Mouse (Mus musculus) embryonic stem cell, embryonic (primary cell): ENCODE results near the gene Rnps1.
"Not testable (repeated sequence)": the region's sequence is repeated elsewhere in the genome, so short reads cannot be mapped to it uniquely, and the experiment has no call there.

Experiments used
- CTCF ChIA-PET, 4 experiments: fragments of 300-600 bp in 2 of 4; fragments of 350-600 bp in 2 of 4; sonication (Branson Sonifier 250); formaldehyde crosslinking; loops; one replicate each; lab custom pipeline; 2022; ENCODE audit warnings: inconsistent platforms in 2 of 4; lab: Charles Lee
- POLR2A ChIA-PET, 4 experiments: fragments of 300-600 bp in 2 of 4; fragments of 350-600 bp in 2 of 4; sonication (Branson Sonifier 250); formaldehyde crosslinking; loops; one replicate each; lab custom pipeline; 2022; ENCODE audit warnings: antibody characterized with exemption in 4 of 4, inconsistent platforms in 1 of 4; lab: Charles Lee

Gene Rnps1

DNA sequence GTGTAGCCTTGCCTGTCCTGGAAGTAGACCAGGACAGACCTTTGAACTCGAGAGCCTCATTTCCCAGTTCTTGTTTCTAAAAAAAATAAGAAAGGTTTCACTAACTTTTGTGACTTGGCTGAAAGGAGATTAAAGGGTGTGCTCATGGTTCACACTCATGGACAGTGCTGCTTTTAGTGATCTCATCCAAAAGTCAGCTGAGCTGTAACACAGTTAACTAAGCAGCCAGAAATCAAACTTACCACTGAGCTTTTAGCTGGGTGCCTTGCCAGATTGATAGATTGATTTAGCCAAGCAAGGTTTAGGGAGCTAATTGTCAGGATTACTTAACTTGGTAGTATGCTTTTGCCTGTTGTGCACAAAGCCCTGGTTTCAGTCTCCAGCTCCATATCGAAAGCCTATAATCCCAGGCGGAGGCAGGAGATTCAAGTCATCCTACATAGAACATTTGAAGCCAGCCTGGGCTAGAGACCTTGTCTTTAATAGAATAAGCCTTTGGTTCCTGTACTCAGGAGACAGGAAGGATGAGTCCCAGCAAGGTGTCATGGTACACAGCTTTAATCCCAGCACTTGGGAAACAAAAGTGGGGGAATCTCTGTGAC lies 1.8 kb downstream of the Rnps1 start:
- POLR2A ChIA-PET = interaction anchor here (0.6 to 9.0 kb wide), 50 partner anchors 7 to 1412 kb away, joined by 3 to 201 read pairs (median 4); partner anchors contain the start of genes Eci1 (in 4 of the 4), Traf7 (in 3 of the 4), Abca3 (in 2 of the 4) and Ccnf (in 2 of the 4)
- CTCF ChIA-PET = interaction anchor here in 1 of 4 experiments (0.6 kb wide), 1 partner anchor 358 kb away, joined by 3 read pairs; no protein-coding TSS in a partner anchor

DNA sequence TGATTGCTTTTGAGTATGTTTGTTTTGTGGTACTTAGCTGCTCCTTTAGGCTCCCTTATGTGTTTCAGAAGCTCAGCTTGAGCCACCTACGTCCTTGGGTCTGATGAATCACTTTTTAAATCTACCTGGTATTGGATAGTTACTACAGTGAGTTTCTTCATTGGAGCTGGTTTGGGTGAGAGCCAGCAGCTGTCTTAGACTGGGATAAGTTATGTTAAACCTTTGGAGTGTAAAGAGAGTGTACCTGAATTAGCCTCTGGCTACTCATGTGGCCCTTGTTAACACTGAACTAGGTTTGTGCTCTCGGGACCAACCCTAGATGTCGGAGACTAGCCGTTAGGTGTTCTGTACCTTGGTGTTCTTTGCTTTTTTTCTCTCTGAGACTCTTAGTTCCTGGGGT lies 8.7 kb downstream of the Rnps1 start:
- POLR2A ChIA-PET = interaction anchor here in 3 of 4 experiments (0.7 to 4.4 kb wide), 22 partner anchors 8 to 717 kb away, joined by 3 to 54 read pairs (median 5); partner anchors contain the start of genes Rnps1 (in 2 of the 3), Traf7 (in 2 of the 3), Ccnf (in 1 of the 3) and Fahd1 (in 1 of the 3)
- CTCF ChIA-PET = interaction anchor here in 2 of 4 experiments (0.5 kb wide), 2 partner anchors 272 to 375 kb away, joined by 5 to 7 read pairs; no protein-coding TSS in a partner anchor

DNA sequence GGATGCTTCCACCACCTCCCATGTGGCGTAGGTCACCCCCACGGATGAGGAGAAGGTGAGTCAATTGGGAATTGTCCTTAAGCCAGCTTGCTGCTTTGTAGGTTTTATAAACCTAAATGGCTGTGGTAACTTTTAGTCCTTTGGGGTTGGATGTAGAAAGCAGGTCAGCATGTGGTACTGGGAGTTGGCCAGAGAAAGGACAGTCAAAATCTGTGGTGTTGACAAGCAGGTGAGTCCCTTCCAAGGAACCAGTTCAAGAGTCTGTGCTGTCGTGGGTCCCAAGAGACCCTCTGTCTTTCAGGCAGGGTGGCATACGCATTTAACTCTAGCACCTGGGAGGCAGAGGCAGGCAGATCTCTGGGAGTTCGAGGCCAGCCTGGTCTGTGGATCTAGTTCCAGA lies 10.1 kb downstream of the Rnps1 start:
- ChIA-PET POLR2A (interaction anchor here in 3 of 4 experiments (0.6 to 4.4 kb wide), 15 partner anchors 9 to 104 kb away, joined by 3 to 54 read pairs (median 4); partner anchors contain the start of genes Rnps1 (in 2 of the 3), Traf7 (in 2 of the 3), Abca3 (in 1 of the 3) and Dnase1l2 (in 1 of the 3)), CTCF (no interaction called here)

DNA sequence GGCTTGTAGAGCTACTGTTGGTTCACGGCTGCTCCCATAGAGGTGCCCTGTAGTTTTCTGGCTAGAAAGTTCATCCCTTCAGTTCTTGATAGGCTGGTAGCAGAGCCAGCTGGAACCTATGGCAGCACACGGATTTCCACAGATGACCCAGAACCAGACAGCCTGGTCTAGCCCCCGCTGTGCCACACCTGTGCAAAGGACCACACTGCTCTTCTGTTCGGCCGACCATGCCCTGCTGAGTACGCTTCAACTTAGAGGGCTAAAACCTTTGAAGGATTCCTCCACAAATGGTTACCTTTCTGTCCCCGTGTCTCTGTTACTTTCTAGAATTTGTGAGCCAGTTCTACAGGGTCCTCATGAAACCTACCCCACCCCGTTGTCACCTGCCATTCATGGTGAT lies 11.0 kb downstream of the Rnps1 start:
- POLR2A ChIA-PET = interaction anchor here in 3 of 4 experiments (0.6 to 9.9 kb wide), 8 partner anchors 10 to 359 kb away, joined by 3 to 123 read pairs (median 9); partner anchors contain the start of genes Rnps1 (in 2 of the 3), Mlst8 (in 1 of the 3) and Traf7 (in 1 of the 3)
- CTCF ChIA-PET = not testable (repeated sequence)

DNA sequence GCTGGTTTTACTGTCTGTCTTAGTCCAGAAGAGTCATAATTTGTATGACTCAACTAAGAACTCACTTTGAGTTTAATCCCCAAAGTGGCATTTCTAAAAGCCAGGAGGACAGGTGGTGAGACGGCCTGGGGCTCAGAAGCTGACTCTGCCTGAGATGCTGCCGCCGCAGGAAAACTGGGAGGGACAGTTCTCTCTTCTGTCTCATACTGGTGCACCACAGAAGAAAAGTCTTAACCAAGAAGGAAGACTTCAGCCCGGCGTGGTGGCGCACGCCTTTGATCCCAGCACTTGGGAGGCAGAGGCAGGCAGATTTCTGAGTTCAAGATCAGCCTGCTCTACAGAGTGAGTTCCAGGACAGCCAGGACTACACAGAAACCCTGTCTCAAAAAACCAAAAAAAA lies 11.5 kb downstream of the Rnps1 start:
- CTCF ChIA-PET = interaction anchor here in 2 of 4 experiments (0.5 to 1.0 kb wide), 3 partner anchors 193 to 1142 kb away, joined by 3 to 7 read pairs (median 3); no protein-coding TSS in a partner anchor

DNA sequence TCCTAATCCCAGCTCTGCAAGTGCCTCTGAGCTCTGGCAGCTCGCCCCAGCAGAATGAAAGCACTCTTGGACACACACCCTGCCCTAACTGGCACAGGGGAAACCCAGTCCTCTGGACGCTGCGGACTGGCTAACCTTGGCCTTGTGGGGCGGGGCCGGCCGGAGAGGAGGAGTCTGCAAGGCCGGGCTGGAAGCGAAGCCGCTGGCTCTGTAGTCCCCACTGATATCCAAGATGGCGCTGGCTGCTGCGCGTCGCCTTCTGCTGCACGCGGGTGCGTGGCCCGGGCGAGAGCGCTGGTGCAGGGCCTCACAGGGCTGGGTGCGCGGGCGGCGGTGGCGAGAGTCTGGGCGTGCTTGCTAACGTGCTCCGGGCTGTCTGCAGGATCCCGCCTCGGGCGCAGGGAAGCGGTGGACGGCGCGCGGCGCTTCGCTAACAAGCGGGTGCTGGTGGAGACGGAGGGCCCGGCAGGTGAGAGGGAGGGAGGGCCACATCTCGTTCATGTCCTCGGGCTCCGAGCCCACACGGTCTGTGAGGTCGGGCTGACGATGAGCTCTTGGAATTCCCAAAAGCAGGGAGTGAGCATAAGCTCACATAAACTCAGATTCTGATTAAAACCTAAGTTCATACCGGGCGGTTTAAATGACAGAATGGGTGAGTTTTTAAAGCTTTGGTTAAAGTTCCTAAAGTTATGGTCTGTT lies 12.3 kb downstream of the Rnps1 start, which contains the start of gene Eci1:
TSS of gene Eci1 (plus strand) at position 171 of the 699 bp plus-strand sequence.
- POLR2A ChIA-PET = interaction anchor here (0.5 to 9.9 kb wide), 69 partner anchors 7 to 382 kb away, joined by 3 to 201 read pairs (median 4); partner anchors contain the start of genes Pkd1 (in 3 of the 4), Rnps1 (in 3 of the 4), Traf7 (in 3 of the 4) and Abca3 (in 2 of the 4)
- CTCF ChIA-PET = interaction anchor here in 3 of 4 experiments (0.5 to 1.3 kb wide), 10 partner anchors 10 to 1141 kb away, joined by 3 to 7 read pairs (median 3); no protein-coding TSS in a partner anchor

More for the DNA sequence above, 11.5 kb downstream of the Rnps1 start:
- POLR2A ChIA-PET = interaction anchor here (0.5 to 9.9 kb wide), 37 partner anchors 8 to 254 kb away, joined by 3 to 201 read pairs (median 5); partner anchors contain the start of genes Rnps1 (in 3 of the 4), Traf7 (in 3 of the 4), Mlst8 (in 2 of the 4) and Ccnf (in 1 of the 4)

DNA sequence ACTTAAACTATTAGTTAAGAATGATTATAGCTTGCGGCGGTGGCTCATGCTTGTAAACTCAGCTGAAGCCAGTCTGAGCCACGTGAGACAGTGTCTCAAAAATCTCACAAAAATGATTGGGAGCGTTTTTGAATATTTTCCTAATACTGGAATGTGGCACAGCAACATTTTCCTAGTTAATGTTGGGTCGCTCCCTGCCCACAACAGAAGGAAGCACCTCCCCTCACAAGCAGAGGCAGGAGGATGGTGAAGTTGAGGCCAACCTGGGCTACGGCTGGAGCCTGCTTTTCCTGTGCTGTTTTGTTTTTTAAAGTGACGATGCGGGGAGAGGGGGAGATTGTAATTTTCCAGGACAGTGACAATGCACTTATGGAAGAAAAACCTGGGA lies 12.8 kb downstream of the Rnps1 start:
- ChIA-PET POLR2A (interaction anchor here (0.5 to 9.9 kb wide), 59 partner anchors 8 to 383 kb away, joined by 3 to 201 read pairs (median 4); partner anchors contain the start of genes Pkd1 (in 3 of the 4), Rnps1 (in 3 of the 4), Traf7 (in 3 of the 4) and Abca3 (in 2 of the 4)), CTCF (interaction anchor here in 3 of 4 experiments (0.6 to 1.3 kb wide), 6 partner anchors 10 to 220 kb away, joined by 3 to 4 read pairs (median 3); no protein-coding TSS in a partner anchor)

DNA sequence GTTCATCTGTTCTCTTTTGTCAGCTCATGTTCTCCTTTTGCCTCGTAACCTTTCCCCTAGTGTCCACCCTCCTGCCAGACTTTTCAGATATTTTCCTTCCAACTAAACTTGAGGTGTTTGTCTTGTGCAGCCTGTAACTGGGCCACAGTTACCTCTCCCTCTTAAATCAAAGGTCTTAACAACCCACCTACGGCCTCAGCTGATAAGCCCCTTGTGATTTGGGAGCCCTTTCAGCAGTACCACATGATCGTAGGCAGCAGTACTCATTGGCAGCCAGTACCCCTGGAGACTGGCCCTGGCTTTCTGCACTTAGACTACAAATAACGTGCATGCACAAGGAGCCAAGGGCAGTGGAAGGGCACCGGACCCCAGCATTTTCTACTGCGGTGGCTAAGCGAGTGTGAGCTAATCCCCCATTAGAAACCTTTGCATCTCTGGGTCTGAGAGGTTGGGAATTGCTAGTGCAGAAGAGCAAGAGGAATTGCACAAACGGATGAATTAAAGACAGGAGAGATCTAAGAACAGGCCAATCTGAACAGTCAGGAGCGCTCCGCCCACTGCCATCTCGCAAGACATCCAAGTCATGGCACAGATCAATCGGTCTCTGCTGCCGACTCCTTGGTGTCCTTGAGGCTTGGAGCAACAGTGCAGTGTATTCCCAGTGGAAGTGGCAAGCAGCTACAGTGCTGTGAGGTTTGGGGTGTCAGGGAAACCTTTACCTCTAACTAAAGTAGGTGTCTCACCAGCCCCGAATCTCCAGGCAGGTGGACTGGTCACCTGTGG lies 15.0 kb downstream of the Rnps1 start:
- CTCF ChIA-PET = interaction anchor here in 3 of 4 experiments (0.6 to 1.4 kb wide), 7 partner anchors 11 to 261 kb away, joined by 3 to 6 read pairs (median 3); partner anchors contain the start of gene Syngr3 (in 1 of the 3)

DNA sequence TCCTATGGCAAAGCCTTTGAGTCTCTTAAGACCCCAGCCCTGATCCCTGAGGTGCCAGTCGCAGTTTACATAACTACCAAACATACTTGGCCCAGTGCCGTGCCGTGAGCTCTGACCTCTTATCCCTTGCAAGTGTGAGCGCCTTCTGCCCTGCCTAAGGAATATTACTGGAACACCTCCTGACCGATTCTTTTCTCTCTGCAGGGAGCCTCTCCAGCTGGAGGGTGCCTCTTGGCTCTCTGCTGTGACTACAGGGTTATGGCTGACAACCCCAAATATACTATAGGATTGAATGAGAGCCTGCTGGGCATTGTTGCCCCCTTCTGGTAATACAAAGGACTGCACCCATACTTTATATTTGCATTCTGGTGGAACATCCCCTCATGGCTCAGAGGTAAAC lies 22.7 kb downstream of the Rnps1 start:
- POLR2A ChIA-PET = interaction anchor here in 3 of 4 experiments (0.8 to 6.2 kb wide), 17 partner anchors 9 to 198 kb away, joined by 3 to 63 read pairs (median 5); partner anchors contain the start of genes Eci1 (in 3 of the 3), Rnps1 (in 2 of the 3), E4f1 (in 1 of the 3) and Pgp (in 1 of the 3)

More for the DNA sequence above, 15.0 kb downstream of the Rnps1 start:
- POLR2A ChIA-PET = interaction anchor here (0.6 to 9.9 kb wide), 37 partner anchors 7 to 861 kb away, joined by 3 to 201 read pairs (median 4); partner anchors contain the start of genes Rnps1 (in 3 of the 4), Ccnf (in 2 of the 4), Pkd1 (in 2 of the 4) and Traf7 (in 2 of the 4)

DNA sequence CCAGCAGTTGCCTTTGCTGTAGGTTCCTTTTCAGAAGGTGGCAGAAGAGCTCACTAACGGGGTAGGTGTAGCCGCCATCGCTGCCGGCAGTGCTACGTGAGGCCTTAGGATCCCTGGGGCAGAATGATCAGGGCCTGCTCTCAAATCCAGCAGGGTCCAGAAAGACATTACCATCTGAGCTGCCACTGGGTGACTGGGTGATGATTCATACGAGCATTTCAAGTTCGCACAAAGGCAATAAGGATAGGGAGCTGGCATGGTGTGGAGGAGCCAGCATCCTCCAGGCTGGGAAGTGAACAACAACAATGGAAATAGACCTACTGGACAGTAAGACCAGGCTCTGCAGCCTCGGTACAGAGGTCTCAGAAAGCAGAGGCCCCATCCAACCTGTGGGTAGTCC lies 26.0 kb downstream of the Rnps1 start:
- CTCF ChIA-PET = interaction anchor here in 2 of 4 experiments (0.8 to 1.7 kb wide), 7 partner anchors 9 to 597 kb away, joined by 3 to 5 read pairs (median 4); partner anchors contain the start of genes Mlst8 (in 1 of the 2), Prss32 (in 1 of the 2), Prss41 (in 1 of the 2) and Rnps1 (in 1 of the 2)

More for the DNA sequence above, 22.7 kb downstream of the Rnps1 start:
- CTCF ChIA-PET = interaction anchor here in 3 of 4 experiments (0.5 to 2.4 kb wide), 12 partner anchors 9 to 468 kb away, joined by 3 to 7 read pairs (median 3); partner anchors contain the start of gene Eci1 (in 1 of the 3)

DNA sequence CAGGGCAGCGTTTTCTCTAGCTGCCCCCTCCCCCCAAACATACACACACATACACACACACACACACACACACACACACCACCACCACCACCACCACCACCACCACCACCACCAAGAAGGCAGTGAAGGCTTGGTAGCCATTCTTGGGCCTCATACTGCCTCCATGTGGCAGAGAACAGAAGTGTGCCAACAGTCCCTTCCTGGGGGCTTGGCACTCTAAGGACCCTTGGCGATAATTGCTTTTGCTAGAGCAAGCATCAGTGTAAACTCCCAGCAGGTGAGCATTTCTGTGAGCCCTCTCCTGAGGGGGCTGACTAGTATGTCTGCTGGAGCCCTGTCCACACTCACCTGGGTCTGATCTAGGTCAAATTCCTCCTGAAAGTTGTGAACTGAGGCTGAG lies 26.8 kb downstream of the Rnps1 start:
- ChIA-PET CTCF (interaction anchor here in 2 of 4 experiments (0.6 to 1.7 kb wide), 6 partner anchors 9 to 597 kb away, joined by 4 to 5 read pairs (median 4); partner anchors contain the start of genes Mlst8 (in 1 of the 2), Prss32 (in 1 of the 2) and Prss41 (in 1 of the 2)), POLR2A (interaction anchor here in 3 of 4 experiments (0.9 to 6.2 kb wide), 19 partner anchors 9 to 228 kb away, joined by 3 to 63 read pairs (median 3); partner anchors contain the start of genes Eci1 (in 2 of the 3), Abca3 (in 1 of the 3), Pkd1 (in 1 of the 3) and Rnps1 (in 1 of the 3))

More for the DNA sequence above, 26.0 kb downstream of the Rnps1 start:
- POLR2A ChIA-PET = interaction anchor here in 3 of 4 experiments (0.6 to 6.2 kb wide), 25 partner anchors 8 to 199 kb away, joined by 3 to 63 read pairs (median 3); partner anchors contain the start of genes Eci1 (in 2 of the 3), Mlst8 (in 2 of the 3), Rnps1 (in 2 of the 3) and Abca3 (in 1 of the 3)

DNA sequence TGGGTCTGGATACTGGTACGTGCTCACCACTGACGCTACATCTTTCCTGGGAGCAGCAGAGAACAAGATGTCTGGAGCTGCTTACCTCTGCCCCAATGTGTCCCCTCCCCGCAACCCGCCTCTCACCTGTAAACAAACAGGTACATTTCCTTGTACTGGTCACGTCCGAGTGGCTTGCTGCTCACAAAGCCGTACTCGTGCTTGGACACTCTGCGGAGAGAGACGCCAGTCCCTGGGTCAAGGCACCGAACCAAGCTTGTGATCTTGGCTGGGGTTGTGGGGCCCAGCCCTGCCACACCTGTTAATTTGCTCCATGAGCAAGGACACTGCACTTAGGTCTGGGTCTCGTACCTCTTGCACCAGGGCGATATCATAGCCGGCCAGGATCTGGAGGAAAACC lies 27.7 kb downstream of the Rnps1 start:
- CTCF ChIA-PET = interaction anchor here in 2 of 4 experiments (0.6 to 1.2 kb wide), 3 partner anchors 22 to 49 kb away, joined by 3 to 8 read pairs (median 4); partner anchors contain the start of gene Mlst8 (in 1 of the 2)

DNA sequence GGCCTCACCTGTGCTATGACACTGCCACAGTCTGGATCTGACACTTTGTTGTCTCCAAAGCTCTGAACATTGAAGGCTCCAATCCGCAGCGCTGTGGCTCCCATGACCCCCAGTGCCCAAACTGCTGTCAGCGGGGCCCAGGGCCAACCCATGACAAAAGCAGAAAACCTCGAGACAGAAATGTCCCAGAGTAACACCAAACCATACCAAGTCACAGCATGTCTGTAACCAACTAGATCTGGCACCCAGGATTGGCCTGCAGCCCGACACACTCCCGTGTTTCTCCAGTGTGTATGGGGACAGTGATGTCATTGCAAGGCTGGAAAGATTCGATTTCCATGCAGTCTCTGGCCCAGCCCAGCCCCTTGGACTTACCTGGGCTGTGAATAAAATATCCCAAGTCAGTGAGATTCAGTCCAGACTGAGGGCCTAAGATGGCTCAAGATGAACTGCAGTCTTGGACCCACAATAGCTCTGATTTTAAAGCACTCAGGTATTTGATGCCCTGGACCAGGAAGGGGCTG lies 28.3 kb downstream of the Rnps1 start, which contains the start of gene Dnase1l2:
TSS of gene Dnase1l2 (minus strand) at position 474 of the 524 bp plus-strand sequence.
- CTCF ChIA-PET = interaction anchor here in 2 of 4 experiments (0.5 to 1.2 kb wide), 5 partner anchors 21 to 73 kb away, joined by 3 to 8 read pairs (median 3); partner anchors contain the start of gene Mlst8 (in 1 of the 2)

More for the DNA sequence above, 27.7 kb downstream of the Rnps1 start:
- POLR2A ChIA-PET = interaction anchor here (0.6 to 1.7 kb wide), 17 partner anchors 9 to 227 kb away, joined by 3 to 11 read pairs (median 3); partner anchors contain the start of genes Mlst8 (in 1 of the 4), Pkd1 (in 1 of the 4), Traf7 (in 1 of the 4) and Zfp598 (in 1 of the 4)

DNA sequence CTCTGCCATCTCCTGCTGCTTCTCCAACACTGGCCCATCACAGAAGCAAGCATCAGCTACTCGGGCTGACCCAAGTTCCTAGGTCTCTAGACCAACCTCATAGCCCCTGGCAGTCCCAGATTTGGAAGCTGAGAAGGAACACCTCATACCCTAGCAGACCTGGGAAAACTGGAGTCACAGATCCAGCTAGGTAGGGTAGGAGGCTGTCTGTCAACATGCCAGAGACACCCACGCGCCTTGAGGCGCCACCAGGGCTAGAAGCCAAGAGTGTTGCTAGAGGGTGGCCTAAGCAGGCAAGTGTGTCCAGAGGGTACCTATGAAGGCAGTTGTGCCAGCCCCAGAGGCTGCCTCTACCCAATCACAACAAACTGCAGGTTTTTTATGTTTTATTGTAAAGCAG lies 29.0 kb downstream of the Rnps1 start:
- CTCF ChIA-PET = interaction anchor here in 2 of 4 experiments (0.6 to 1.1 kb wide), 2 partner anchors 49 to 52 kb away, joined by 3 to 4 read pairs; no protein-coding TSS in a partner anchor
- POLR2A ChIA-PET = interaction anchor here in 3 of 4 experiments (0.6 to 1.1 kb wide), 4 partner anchors 9 to 51 kb away, joined by 3 read pairs; no protein-coding TSS in a partner anchor

More for the DNA sequence above, 28.3 kb downstream of the Rnps1 start, which contains the start of gene Dnase1l2:
- POLR2A ChIA-PET = interaction anchor here (0.6 to 1.7 kb wide), 20 partner anchors 8 to 226 kb away, joined by 3 to 11 read pairs (median 3); partner anchors contain the start of genes Mlst8 (in 1 of the 4), Npw (in 1 of the 4), Pkd1 (in 1 of the 4) and Traf7 (in 1 of the 4)
